Mouse (Mus musculus) left cerebral cortex, postnatal 36 days (tissue): ENCODE results near the gene Mief2. TPM values are rescaled to one million over a fixed set of nuclear protein-coding genes. Genes with fewer than 3 reads are reported as not detected.

Experiments
- DNase-seq, 2 experiments: peaks; one replicate each; pipeline ENCODE4 v3.0.0; 2021 to 2022; ENCODE audit warnings: low spot score in 2 of 2, mixed read lengths in 1 of 2
- intact Hi-C: fragments of 180-260 bp; cut with DNase I; formaldehyde crosslinking; loops from one replicate; pipeline ENCODE4 v1.15.1; 2025
- microRNA-seq: library from miRNA; unstranded; fragments of <30 nt; microRNA quantifications from one replicate; pipeline ENCODE4 v1.2.0, GENCODE M21; 2022
- total RNA-seq, 2 experiments: library from RNA; stranded (reverse); gene quantifications; 2 replicates each; pipeline ENCODE4 v1.2.3; 2021

The Mief2 gene
- total RNA-seq, 2 experiments from 2014 or later = 19.4 to 21.6 TPM

- intact Hi-C loops = no loop called here
Measured at GRCm38 (mm10) chr11:60774158-60774689, 46.0 kb downstream of the Mief2 start.

GRCm38 (mm10) chr11:60774841-60775240, 46.6 kb downstream of the Mief2 start:
- no peak for DNase-seq
- intact Hi-C loops = no loop called here

More at GRCm38 (mm10) chr11:60774158-60774689, 46.0 kb downstream of the Mief2 start:
- no peak for DNase-seq

GRCm38 (mm10) chr11:60775578-60775977, 47.4 kb downstream of the Mief2 start:
- DNase-seq = no peak
- intact Hi-C loops = no loop called here

GRCm38 (mm10) chr11:60776107-60776828, 48.1 kb downstream of the Mief2 start:
- DNase-seq = no peak

GRCm38 (mm10) chr11:60776829-60777740, 48.9 kb downstream of the Mief2 start, which contains the start of the genes Top3a and Smcr8:
Gene Top3a, minus strand, starts transcription at chr11:60777365.
Gene Smcr8, plus strand, starts transcription at chr11:60777524.
- peak; percentile 89 to 90 for DNase-seq
- intact Hi-C loops = no loop called here

More at GRCm38 (mm10) chr11:60776107-60776828, 48.1 kb downstream of the Mief2 start:
- intact Hi-C loops = no loop called here

GRCm38 (mm10) chr11:60777801-60778370, 49.7 kb downstream of the Mief2 start:
- DNase-seq = no peak
- intact Hi-C loops = no loop called here

GRCm38 (mm10) chr11:60779673-60780189, 51.5 kb downstream of the Mief2 start:
- no peak for DNase-seq
- intact Hi-C loops = no loop called here

Small RNA genes within 50 kb of the gene (microRNA-seq; reads per million reads assigned to microRNA genes)
- gene Mir5100 = 1.8 reads per million

Other genes starting within 250 kb of the Mief2 start
- 10 to 100 TPM; 54.6 to 55.8 TPM for gene Alkbh5, start 192.0 kb upstream of the Mief2 start, total RNA-seq
- 10 to 100 TPM; 37.9 to 41.0 TPM for gene Llgl1, start 28.7 kb upstream of the Mief2 start, total RNA-seq
- gene Flii, start 1.1 kb upstream of the Mief2 start, total RNA-seq = 10 to 100 TPM; 59.5 to 67.6 TPM
- 1 to 10 TPM; 4.0 to 5.2 TPM for gene Top3a, start 49.0 kb downstream of the Mief2 start, total RNA-seq
- gene Smcr8, start 49.1 kb downstream of the Mief2 start, total RNA-seq = 10 to 100 TPM; 30.2 to 31.8 TPM
- gene Shmt1, start 83.3 kb downstream of the Mief2 start, total RNA-seq = 1 to 10 TPM; 2.1 to 2.2 TPM
- 10 to 100 TPM; 26.9 to 32.1 TPM for gene Dhrs7b, start 102.2 kb downstream of the Mief2 start, total RNA-seq
- gene Tmem11, start 150.9 kb downstream of the Mief2 start, total RNA-seq = 10 to 100 TPM; 28.3 to 28.4 TPM
- gene Natd1, start 186.4 kb downstream of the Mief2 start, total RNA-seq = 10 to 100 TPM in 1 of 2 experiments, 1 to 10 TPM in 1; 8.0 to 10.8 TPM
- 10 to 100 TPM; 13.2 to 13.3 TPM for gene Map2k3, start 203.6 kb downstream of the Mief2 start, total RNA-seq